Mouse (Mus musculus) stomach, embryonic 14.5 days (tissue): ENCODE results near the gene Snrpd2. TPM values are rescaled to one million over a fixed set of nuclear protein-coding genes. Genes with fewer than 3 reads are reported as not detected.
A peak's percentile ranks its signal among the peaks of the same experiment; 100 is the strongest.

Experiments used
- ATAC-seq: fragments of 200-750 bp; cut with Nextera tagmentation; 2 replicates; pipeline ENCODE4 v1.8.0; 2017; ENCODE audit warnings: low read depth, moderate TSS enrichment; ENCODE audit not compliant: insufficient number of reproducible peaks, insufficient read depth, low FRiP score
- H3K27ac ChIP-seq: fragments of 300-500 bp; sonication (generic); 2 replicates; pipeline ENCODE4 v1.5.1; 2014; ENCODE audit warnings: mild to moderate bottlenecking, low read length, moderate library complexity, mixed read lengths
- H3K27me3 ChIP-seq: fragments of 300-500 bp; sonication (generic); 2 replicates; pipeline ENCODE4 v1.6.1; 2014; ENCODE audit warnings: low read length, control low read depth, mixed read lengths; ENCODE audit not compliant: control insufficient read depth, insufficient read depth
- H3K36me3 ChIP-seq: fragments of 300-500 bp; sonication (generic); 2 replicates; pipeline ENCODE4 v1.6.1; 2014; ENCODE audit warnings: mild to moderate bottlenecking, control low read depth, low read length, moderate library complexity, mixed read lengths; ENCODE audit not compliant: control insufficient read depth, insufficient read depth
- H3K4me1 ChIP-seq: fragments of 300-500 bp; sonication (generic); 2 replicates; pipeline ENCODE4 v1.6.1; 2014; ENCODE audit warnings: low read length, control low read depth, mixed read lengths; ENCODE audit not compliant: control insufficient read depth, insufficient read depth
- H3K4me2 ChIP-seq: fragments of 300-500 bp; sonication (generic); replicated peaks from 2 replicates; pipeline ENCODE4 v1.6.1; 2014; ENCODE audit warnings: low read depth, low read length, control low read depth
- H3K4me3 ChIP-seq: fragments of 300-500 bp; sonication (generic); 2 replicates; pipeline ENCODE4 v1.5.1; 2014; ENCODE audit warnings: low read depth, low read length, control low read depth
- H3K9ac ChIP-seq: fragments of 300-500 bp; sonication (generic); replicated peaks from 2 replicates; pipeline ENCODE4 v1.6.1; 2014; ENCODE audit warnings: low read depth, mild to moderate bottlenecking, control low read depth, low read length, moderate library complexity, mixed read lengths
- H3K9me3 ChIP-seq: fragments of 300-500 bp; sonication (generic); 2 replicates; pipeline ENCODE4 v1.6.1; 2016; ENCODE audit warnings: low read depth, low read length, control low read depth; ENCODE audit not compliant: control insufficient read depth
- WGBS: fragments of 180-500 bp; shearing (Covaris S2); extraction: QIAGEN DNeasy Blood & Tissue Kit; methylation state at CpG from one replicate; pipeline ENCODE4 v1.1.7; 2014; 5-methylcytosine and 5-hydroxymethylcytosine counted together
- polyA plus RNA-seq: library from polyadenylated mRNA; unstranded; fragments of >200 nt; fragmentation: Nextera tagmentation; extraction: Ambion mirVana; gene quantifications from 2 replicates; pipeline ENCODE4 v1.2.1, GENCODE M21; 2014

The Snrpd2 gene
- polyA plus RNA-seq, 1 experiment from 2014 or later = 161 TPM

DNA sequence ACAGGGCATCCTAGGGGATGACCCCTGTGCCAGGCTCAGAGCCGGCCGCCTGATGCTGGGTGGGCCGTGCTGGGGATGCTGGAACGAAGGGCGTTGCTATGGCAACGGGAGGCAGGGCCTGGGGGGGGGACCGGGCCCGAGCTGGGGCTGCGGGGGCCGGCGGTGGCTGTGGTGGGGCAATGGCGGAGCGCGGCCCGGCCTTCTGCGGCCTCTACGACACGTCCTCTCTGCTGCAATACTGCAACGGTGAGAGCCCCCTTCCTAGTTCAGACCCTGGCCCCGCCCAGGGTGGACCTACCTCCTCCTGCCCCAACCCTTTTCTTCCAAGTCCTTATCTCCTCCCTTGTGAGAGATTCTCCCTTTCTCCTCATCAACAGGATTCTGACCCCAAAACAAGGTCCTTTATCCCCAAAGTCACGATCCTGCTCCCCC, 27.0 kb downstream of the Snrpd2 start:
- Histone ChIP-seq H3K9me3 (0 out of 2 replicates have a peak, but pooled peaks cover 4% of the 10 kb centered on the region), H3K4me1 (peaks cover 14% of the 10 kb centered on the region; the same call in 1 of the 2 replicates), H3K4me3 (peak overlapping the region; percentile 16), H3K27ac (no peak overlapping the region), H3K27me3 (peaks cover 37% of the 10 kb centered on the region), H3K9ac (no peak overlapping the region), H3K4me2 (peak overlapping the region; percentile 23), H3K36me3 (no peaks in the 10 kb centered on the region)
- 6% methylated on average over 19 of the region's 21 CpGs for WGBS
- no peak for ATAC-seq

DNA sequence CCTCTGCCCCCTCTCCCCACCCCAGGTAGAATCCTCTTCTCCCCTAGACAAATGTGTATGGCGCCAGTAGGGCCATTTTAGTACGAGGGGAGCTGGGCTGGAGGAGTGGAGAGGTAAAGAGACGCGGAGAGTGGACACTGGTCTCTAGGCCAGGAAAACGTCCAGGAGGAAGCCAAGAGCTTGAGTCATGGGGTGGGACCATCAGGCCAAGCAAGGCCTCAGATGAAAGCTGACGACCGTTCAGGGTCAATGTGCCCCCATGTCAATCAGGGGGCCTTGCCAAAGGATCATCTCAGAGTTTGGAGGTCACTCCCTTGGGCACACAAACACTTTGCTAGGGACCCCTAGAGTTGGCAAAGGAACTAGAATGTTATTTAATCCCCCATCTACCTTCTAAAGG, 27.7 kb downstream of the Snrpd2 start:
- H3K9me3 ChIP-seq = 0 out of 2 replicates have a peak, but pooled peaks cover 4% of the 10 kb centered on the region
- 73% methylated on average over 7 of the region's 7 CpGs for WGBS
- H3K4me2 ChIP-seq = no peak overlapping the region
- H3K9ac ChIP-seq = no peak overlapping the region
- peaks cover 17% of the 10 kb centered on the region; the same call in 1 of the 2 replicates for H3K4me1 ChIP-seq
- no peaks in the 10 kb centered on the region for H3K36me3 ChIP-seq
- peaks cover 37% of the 10 kb centered on the region for H3K27me3 ChIP-seq
- no peak overlapping the region for H3K4me3 ChIP-seq
- no peak for ATAC-seq
- H3K27ac ChIP-seq = no peak overlapping the region

DNA sequence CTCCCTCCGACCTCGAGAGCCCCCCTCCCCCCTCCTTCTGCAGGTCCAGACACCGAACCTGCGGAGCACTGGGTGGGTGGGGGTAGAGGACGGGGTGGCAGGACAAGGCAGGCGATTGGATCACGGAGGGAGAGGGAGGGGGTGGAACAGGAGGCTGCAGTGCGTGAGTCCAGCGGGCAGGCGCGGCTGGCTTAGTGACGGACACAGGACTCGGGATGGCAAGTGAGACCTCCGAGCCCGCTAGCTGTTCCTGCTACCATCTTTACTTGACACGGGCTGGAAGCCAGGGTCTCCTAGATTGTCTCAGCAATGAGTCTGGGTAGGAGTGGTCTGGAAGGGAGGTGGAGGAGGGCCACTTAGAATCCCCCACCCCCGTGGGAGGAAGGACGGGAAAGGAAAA, 28.5 kb downstream of the Snrpd2 start:
- Histone ChIP-seq H3K27me3 (peaks cover 37% of the 10 kb centered on the region), H3K9me3 (0 out of 2 replicates have a peak, but pooled peaks cover 4% of the 10 kb centered on the region), H3K4me1 (peaks cover 14% of the 10 kb centered on the region; the same call in 1 of the 2 replicates), H3K9ac (no peak overlapping the region), H3K36me3 (no peaks in the 10 kb centered on the region), H3K4me3 (0 out of 2 replicates have a peak overlapping the region, but pooled peaks have one; percentile 5), H3K27ac (no peak overlapping the region), H3K4me2 (no peak overlapping the region)
- WGBS = 10% methylated on average over 18 of the region's 18 CpGs
- no peak for ATAC-seq

DNA sequence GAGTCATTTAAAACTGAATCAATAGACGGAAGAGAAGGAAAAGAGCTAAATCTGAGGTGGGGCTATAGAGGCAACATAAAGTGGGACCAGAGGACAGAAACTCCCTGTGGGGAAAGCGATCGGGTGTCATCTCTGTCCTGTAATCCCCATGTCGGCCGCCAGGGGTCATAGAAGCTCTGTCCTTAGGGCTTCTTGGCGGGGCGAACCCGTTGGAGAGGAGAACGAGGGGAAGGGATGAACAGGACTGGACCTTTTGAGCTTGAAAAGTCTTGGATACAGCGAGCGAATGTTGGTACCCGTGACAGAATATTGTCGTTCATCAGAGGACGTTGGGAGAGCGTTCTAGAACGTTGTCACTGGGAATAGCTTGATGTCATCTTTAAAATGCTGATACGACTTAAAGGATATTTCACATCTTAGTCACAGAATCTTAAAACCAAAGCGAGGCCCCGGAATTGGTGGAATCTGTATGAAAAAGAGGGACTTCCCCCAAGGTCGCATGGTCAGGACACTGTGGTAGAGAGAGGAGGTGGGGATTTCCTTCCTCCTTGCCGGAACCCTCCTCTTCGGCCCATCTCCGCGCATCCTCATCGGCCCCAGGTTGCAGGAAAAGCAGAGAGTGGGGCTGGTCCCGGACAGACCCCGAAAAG, 29.0 kb downstream of the Snrpd2 start:
- WGBS = 3% methylated on average over 27 of the region's 27 CpGs
- ATAC-seq = no peak
- no peak overlapping the region for H3K27ac ChIP-seq
- H3K9me3 ChIP-seq = 0 out of 2 replicates have a peak, but pooled peaks cover 4% of the 10 kb centered on the region
- no peaks in the 10 kb centered on the region for H3K36me3 ChIP-seq
- H3K9ac ChIP-seq = no peak overlapping the region
- H3K4me1 ChIP-seq = peaks cover 14% of the 10 kb centered on the region; the same call in 1 of the 2 replicates
- 0 out of 2 replicates have a peak overlapping the region, but pooled peaks have one; percentile 5 for H3K4me3 ChIP-seq
- peak overlapping the region; percentile 33; the same call in 1 of the 2 replicates for H3K4me2 ChIP-seq
- H3K27me3 ChIP-seq = peaks cover 37% of the 10 kb centered on the region

DNA sequence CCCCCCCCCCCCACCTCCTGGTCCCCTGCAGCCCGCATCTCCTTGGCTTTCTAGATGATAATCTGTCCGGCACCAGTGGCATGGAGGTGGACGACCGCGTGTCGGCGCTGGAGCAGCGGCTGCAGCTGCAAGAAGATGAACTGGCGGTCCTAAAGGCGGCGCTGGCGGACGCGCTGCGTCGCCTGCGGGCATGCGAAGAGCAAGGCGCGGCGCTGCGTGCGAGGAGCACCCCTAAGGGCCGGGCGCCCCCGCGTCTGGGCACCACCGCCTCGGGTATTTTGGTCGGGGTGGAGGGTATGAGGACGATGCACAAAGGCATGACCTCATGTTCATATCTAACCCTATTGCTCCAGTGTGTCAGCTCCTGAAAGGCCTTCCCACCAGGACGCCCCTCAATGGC, 29.7 kb downstream of the Snrpd2 start:
- no peaks in the 10 kb centered on the region for H3K36me3 ChIP-seq
- no peak overlapping the region for H3K9ac ChIP-seq
- peak overlapping the region; percentile 12; the same call in 1 of the 2 replicates for H3K4me3 ChIP-seq
- WGBS = under 1% methylated on average over 31 of the region's 32 CpGs
- H3K27me3 ChIP-seq = peaks cover 37% of the 10 kb centered on the region
- H3K27ac ChIP-seq = no peak overlapping the region
- peaks cover 14% of the 10 kb centered on the region; the same call in 1 of the 2 replicates for H3K4me1 ChIP-seq
- peak overlapping the region; percentile 33 for H3K4me2 ChIP-seq
- no peak for ATAC-seq
- H3K9me3 ChIP-seq = 0 out of 2 replicates have a peak, but pooled peaks cover 4% of the 10 kb centered on the region

DNA sequence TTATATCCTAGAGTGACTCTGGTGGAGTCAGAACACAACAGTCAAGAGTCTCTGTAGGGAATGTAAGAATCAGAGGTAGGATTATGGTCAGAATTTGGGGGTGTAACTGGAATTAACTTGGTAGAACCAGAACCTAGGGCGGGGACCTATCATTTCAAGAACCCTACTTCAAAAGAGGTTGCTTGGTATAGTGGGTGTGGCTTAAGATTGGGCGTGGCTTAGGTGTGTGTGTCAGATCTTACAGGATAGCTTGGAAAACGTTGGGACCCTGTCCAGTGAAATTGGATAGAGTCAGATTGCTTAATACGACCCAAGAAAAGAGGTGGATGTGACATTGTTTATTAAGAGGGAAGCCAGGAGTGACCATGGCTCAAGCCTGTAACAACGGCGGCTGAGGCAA, 30.4 kb downstream of the Snrpd2 start:
- H3K4me3 ChIP-seq = no peak overlapping the region
- peaks cover 37% of the 10 kb centered on the region for H3K27me3 ChIP-seq
- H3K9me3 ChIP-seq = 0 out of 2 replicates have a peak, but pooled peaks cover 4% of the 10 kb centered on the region
- H3K4me1 ChIP-seq = peaks cover 18% of the 10 kb centered on the region; the same call in 1 of the 2 replicates
- H3K36me3 ChIP-seq = no peaks in the 10 kb centered on the region
- no peak overlapping the region for H3K27ac ChIP-seq
- H3K4me2 ChIP-seq = no peak overlapping the region
- H3K9ac ChIP-seq = no peak overlapping the region
- 40% methylated on average over 6 of the region's 6 CpGs for WGBS
- no peak for ATAC-seq

DNA sequence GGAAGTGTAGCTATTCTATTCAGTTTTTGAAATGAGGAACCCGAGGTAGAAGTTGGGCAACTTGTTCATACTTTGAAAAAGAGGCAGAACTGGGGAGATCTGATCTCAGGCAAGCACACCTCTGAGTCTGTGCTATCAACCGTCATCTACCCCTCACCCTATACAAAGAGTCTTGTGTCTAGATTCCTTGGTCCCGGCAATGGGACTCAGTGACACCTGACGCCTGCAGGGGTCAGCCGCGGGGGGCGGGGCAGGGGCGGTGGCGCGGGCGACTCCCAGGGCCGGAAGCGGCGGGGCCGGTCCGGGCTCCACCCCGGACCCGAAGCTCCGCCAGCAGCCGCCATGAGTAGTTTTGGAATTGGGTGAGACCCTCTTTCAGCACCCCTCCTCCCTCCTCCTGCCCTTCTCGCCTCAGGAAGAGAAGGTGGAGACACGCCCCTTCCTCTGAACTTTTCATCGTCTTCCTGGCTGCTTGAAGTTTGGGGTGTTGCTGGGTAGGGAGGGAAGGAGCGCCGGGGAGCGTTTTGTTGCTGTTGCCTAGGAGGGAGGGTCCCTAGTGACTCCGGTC, 31.4 kb downstream of the Snrpd2 start:
- no peak overlapping the region for H3K27ac ChIP-seq
- peaks cover 16% of the 10 kb centered on the region; the same call in 1 of the 2 replicates for H3K4me1 ChIP-seq
- peak overlapping the region; percentile 46 for H3K9ac ChIP-seq
- H3K4me3 ChIP-seq = peak overlapping the region; percentile 53
- 1% methylated on average over 27 of the region's 27 CpGs for WGBS
- H3K4me2 ChIP-seq = peak overlapping the region; percentile 77
- peak; percentile 64 for ATAC-seq
- H3K9me3 ChIP-seq = 0 out of 2 replicates have a peak, but pooled peaks cover 4% of the 10 kb centered on the region
- peaks cover 37% of the 10 kb centered on the region for H3K27me3 ChIP-seq
- no peaks in the 10 kb centered on the region for H3K36me3 ChIP-seq

DNA sequence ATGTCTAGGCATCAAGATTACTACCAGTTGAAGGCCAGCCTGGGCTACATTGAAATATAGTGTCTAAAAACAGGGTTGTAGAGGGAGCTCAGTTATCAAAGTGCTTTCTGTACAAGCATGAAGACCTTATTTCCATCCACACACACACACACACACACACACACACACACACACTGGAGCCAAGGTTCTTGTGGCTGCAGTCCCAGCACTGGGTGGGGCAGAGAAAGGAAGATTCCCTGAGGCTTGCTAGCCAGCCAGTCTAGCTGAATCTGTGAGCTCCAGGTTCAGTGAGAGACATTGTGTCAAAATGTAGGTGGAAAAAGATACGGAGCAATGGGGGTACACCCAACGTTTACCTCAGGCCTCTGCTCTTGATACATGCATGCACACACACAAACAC, 34.7 kb downstream of the Snrpd2 start:
- no peak for ATAC-seq
- H3K27ac ChIP-seq = no peak overlapping the region
- H3K36me3 ChIP-seq = peaks cover 5% of the 10 kb centered on the region; the same call in 1 of the 2 replicates
- no peak overlapping the region for H3K4me2 ChIP-seq
- H3K9me3 ChIP-seq = no peaks in the 10 kb centered on the region
- H3K27me3 ChIP-seq = peaks cover 11% of the 10 kb centered on the region
- WGBS = 83% methylated on average over 2 of the region's 2 CpGs
- no peak overlapping the region for H3K4me3 ChIP-seq
- H3K4me1 ChIP-seq = peaks cover 15% of the 10 kb centered on the region; the same call in 1 of the 2 replicates
- no peak overlapping the region for H3K9ac ChIP-seq
